9 mouse cellular contexts compared by ENCODE assay signal in genomic region chr5:21528068-21528842, GRCm38 (mm10). TPM values are rescaled to one million over a fixed set of nuclear protein-coding genes. Genes with fewer than 3 reads are reported as not detected.
DNase-seq lines count a peak whose midpoint lies in the region; ATAC-seq lines count a peak whose summit lies in the region.
"Had no signal": no experiment of that assay in that cellular context is flagged by ENCODE, and none has a peak within 500 bp of the region (broad histone marks: within the 10 kb centered on the region; RNA-seq: fewer than 3 reads in every experiment).

No protein-coding gene starts in this region.

- peak overlapping the region; percentile 78; the same call in 1 of the 2 replicates for H3K27ac ChIP-seq in hindbrain, embryonic 10.5 days
- H3K27ac ChIP-seq in hindbrain, embryonic 12.5 days = no peak overlapping the region
- H3K27ac ChIP-seq: limb, embryonic 13.5 days had no signal

- 0 out of 2 replicates have a peak, but pooled peaks cover 3% of the 10 kb centered on the region for H3K9me3 ChIP-seq in hindbrain, embryonic 10.5 days
- H3K9me3 ChIP-seq in hindbrain, embryonic 12.5 days (replicated peaks) = no peaks in the 10 kb centered on the region

- intact Hi-C loops in heart, postnatal 10 days (cut with DNase I) = no loop called here

- ATAC-seq in hindbrain, embryonic 12.5 days (ENCODE audit: low FRiP score) = no peak
- ATAC-seq in CD4-positive, CD25-positive, alpha-beta regulatory T cell, adult 4 months = no peak
- no peak for ATAC-seq in frontal cortex, adult (ENCODE audit: low TSS enrichment)

- peaks cover 15% of the 10 kb centered on the region for H3K4me1 ChIP-seq in hindbrain, embryonic 10.5 days (replicated peaks)
- peaks cover 7% of the 10 kb centered on the region; the same call in 1 of the 2 replicates for H3K4me1 ChIP-seq in hindbrain, embryonic 12.5 days
- H3K4me1 ChIP-seq: limb, embryonic 13.5 days had no signal

- H3K4me3 ChIP-seq in hindbrain, embryonic 10.5 days = no peak overlapping the region
- no peak overlapping the region for H3K4me3 ChIP-seq in hindbrain, embryonic 12.5 days
- H3K4me3 ChIP-seq: limb, embryonic 13.5 days had no signal

- H3K27me3 ChIP-seq in hindbrain, embryonic 10.5 days (ENCODE audit: insufficient read depth, poor library complexity, severe bottlenecking) = no peaks in the 10 kb centered on the region
- H3K27me3 ChIP-seq in hindbrain, embryonic 12.5 days = no peaks in the 10 kb centered on the region
- H3K27me3 ChIP-seq: limb, embryonic 13.5 days had no signal

- H3K9ac ChIP-seq in hindbrain, embryonic 12.5 days = no peak overlapping the region
- H3K9ac ChIP-seq: limb, embryonic 13.5 days had no signal

- 89% methylated on average over 15 of the region's 15 CpGs for WGBS in hindbrain, embryonic 10.5 days
- 80% methylated on average over 15 of the region's 15 CpGs for WGBS in hindbrain, embryonic 12.5 days

- no peak for DNase-seq in hindbrain, embryonic 10.5 days (ENCODE audit: low spot score)
- peak; percentile 23 for DNase-seq in MN1 (ENCODE audit: low spot score)
- peak; percentile 51 to 68 for DNase-seq in heart, postnatal 10 days
- DNase-seq in lung, postnatal 4 days = peak; percentile 50 to 71
- no peak for DNase-seq in right cerebral cortex, postnatal 36 days (ENCODE audit: low spot score in 2 of 2)

- H3K4me2 ChIP-seq in hindbrain, embryonic 12.5 days (replicated peaks) = no peak overlapping the region
- H3K4me2 ChIP-seq: limb, embryonic 13.5 days had no signal

- H3K36me3 ChIP-seq in hindbrain, embryonic 10.5 days = no peaks in the 10 kb centered on the region
- H3K36me3 ChIP-seq in hindbrain, embryonic 12.5 days = no peaks in the 10 kb centered on the region
- H3K36me3 ChIP-seq: limb, embryonic 13.5 days had no signal

RNA-seq across cellular contexts. Expression of gene Lrrc17, which starts 15.1 kb away (rescaled TPM):
- 6.1 and 12.8 TPM in 2 replicates for polyA plus RNA-seq in hindbrain, embryonic 10.5 days (2016; fragmentation: Nextera tagmentation; extraction: Ambion mirVana)
- 42.3 and 53.1 TPM in 2 replicates for polyA plus RNA-seq in hindbrain, embryonic 12.5 days (2016; fragmentation: Nextera tagmentation; extraction: Ambion mirVana)
- total RNA-seq in heart, postnatal 10 days (2021) = 10 to 100 TPM; 13.4 to 14.7 TPM
- not detected for polyA plus RNA-seq in CD4-positive, CD25-positive, alpha-beta regulatory T cell, adult 4 months (2017; shearing (Covaris generic))

Comparison
In these comparisons a context has a peak if more than half of its experiments do, and no peak if none do; other contexts are left out.
1. DNase-seq: peak in MN1 (single experiment), heart, postnatal 10 days (2 of 2) and lung, postnatal 4 days (2 of 2); none in hindbrain, embryonic 10.5 days (single experiment) and right cerebral cortex, postnatal 36 days (0 of 2).